Mouse (Mus musculus) CH12.LX (cell line): ENCODE results near the gene C1ql3. TPM values are rescaled to one million over a fixed set of nuclear protein-coding genes. Genes with fewer than 3 reads are reported as not detected.

ENCODE experiments used
- DNase-seq: peaks from one replicate; pipeline ENCODE4 v3.0.0-alpha.2; 2013; ENCODE audit errors: extremely low read depth
- H3K27ac ChIP-seq: 2 replicates; pipeline ENCODE4 v1.5.1; 2012; ENCODE audit warnings: low read depth, mild to moderate bottlenecking, control low read depth, moderate library complexity; ENCODE audit not compliant: insufficient read depth
- H3K27me3 ChIP-seq: replicated peaks from 2 replicates; pipeline ENCODE3; 2012; ENCODE audit warnings: inconsistent platforms
- H3K36me3 ChIP-seq, 2 experiments: replicated peaks in 1 of 2; 2 replicates each; pipeline versions ENCODE3 to v1.6.1; 2012; ENCODE audit warnings: inconsistent platforms in 1 of 2, low read length in 1 of 2, mild to moderate bottlenecking in 1 of 2, mixed read lengths in 1 of 2, moderate library complexity in 1 of 2; ENCODE audit not compliant: control insufficient read depth in 1 of 2, insufficient read depth in 1 of 2
- H3K4me1 ChIP-seq, 2 experiments: 2 replicates each; pipeline ENCODE4 v1.6.1; 2012; ENCODE audit warnings: inconsistent platforms in 1 of 2, moderate library complexity in 1 of 2; ENCODE audit not compliant: insufficient read depth in 2 of 2, control insufficient read depth in 1 of 2
- H3K4me2 ChIP-seq: 2 replicates; pipeline ENCODE4 v1.6.1; 2012; ENCODE audit warnings: low read depth, mild to moderate bottlenecking, control low read depth; ENCODE audit not compliant: poor library complexity, insufficient read depth, severe bottlenecking
- H3K4me3 ChIP-seq, 3 experiments: fragments of 150-350 bp in 1 of 3; sonication (generic) in 1 of 3; replicated peaks in 1 of 3; 2 replicates each; pipeline versions ENCODE3 to v1.5.1; 2011 to 2012; ENCODE audit warnings: low read depth in 2 of 3, low read length in 2 of 3, mild to moderate bottlenecking in 2 of 3, moderate library complexity in 2 of 3, control low read depth in 1 of 3, improper control_type of control experiment in 1 of 3, inconsistent platforms in 1 of 3, mixed read lengths in 1 of 3; ENCODE audit not compliant: poor library complexity in 1 of 3
- H3K79me2 ChIP-seq: replicated peaks from 2 replicates; pipeline ENCODE4 v1.6.1; 2012; ENCODE audit warnings: mild to moderate bottlenecking, moderate library complexity; ENCODE audit not compliant: control insufficient read depth, poor library complexity, insufficient read depth, severe bottlenecking; ENCODE audit errors: extremely low read depth
- H3K9ac ChIP-seq: 2 replicates; pipeline ENCODE4 v1.6.1; 2012; ENCODE audit warnings: low read depth, mild to moderate bottlenecking, control low read depth, moderate library complexity; ENCODE audit not compliant: insufficient read depth
- H3K9me3 ChIP-seq: replicated peaks from 2 replicates; pipeline ENCODE3; 2012; ENCODE audit warnings: low read length, inconsistent platforms, mixed read lengths
- BHLHE40 ChIP-seq: IDR thresholded peaks from 2 replicates; pipeline ENCODE4 v1.6.1; 2011; ENCODE audit warnings: mild to moderate bottlenecking, low read depth, low read length, improper control_type of control experiment
- CHD1 ChIP-seq: IDR thresholded peaks from 2 replicates; pipeline ENCODE4 v1.6.1; 2012; ENCODE audit warnings: low read depth, low read length, improper control_type of control experiment, inconsistent platforms
- E2F4 ChIP-seq: IDR thresholded peaks from 2 replicates; pipeline ENCODE4 v1.6.1; 2011; ENCODE audit warnings: low read depth, low read length, improper control_type of control experiment; ENCODE audit not compliant: insufficient replicate concordance
- ELF1 ChIP-seq: IDR thresholded peaks from 2 replicates; pipeline ENCODE4 v1.6.1; 2014; ENCODE audit warnings: low read depth, mild to moderate bottlenecking, inconsistent platforms, low read length, improper control_type of control experiment
- GABPA ChIP-seq: IDR thresholded peaks from 2 replicates; pipeline ENCODE4 v1.6.1; 2012; ENCODE audit warnings: low read depth, low read length, improper control_type of control experiment, inconsistent platforms; ENCODE audit not compliant: insufficient replicate concordance
- HCFC1 ChIP-seq: IDR thresholded peaks from 2 replicates; pipeline ENCODE4 v1.6.1; 2012; ENCODE audit warnings: low read depth, mild to moderate bottlenecking, inconsistent platforms, low read length, improper control_type of control experiment
- IRF4 ChIP-seq: IDR thresholded peaks from 2 replicates; pipeline ENCODE4 v1.6.1; 2014; ENCODE audit warnings: low read depth, mild to moderate bottlenecking, inconsistent platforms, low read length, improper control_type of control experiment
- JUN ChIP-seq: IDR thresholded peaks from 2 replicates; pipeline ENCODE4 v1.6.1; 2011; ENCODE audit warnings: low read depth, mild to moderate bottlenecking, low read length, improper control_type of control experiment, moderate library complexity; ENCODE audit not compliant: insufficient read depth
- JUND ChIP-seq: conservative IDR thresholded peaks from 2 replicates; pipeline ENCODE4 v1.6.1; 2011; ENCODE audit warnings: low read depth, low read length, improper control_type of control experiment
- MAFK ChIP-seq: IDR thresholded peaks from 2 replicates; pipeline ENCODE4 v1.6.1; 2011; ENCODE audit warnings: low read length, improper control_type of control experiment; ENCODE audit not compliant: insufficient replicate concordance
- MAZ ChIP-seq: IDR thresholded peaks from 2 replicates; pipeline ENCODE4 v1.6.1; 2012; ENCODE audit warnings: low read depth, mild to moderate bottlenecking, inconsistent platforms, low read length, improper control_type of control experiment, moderate library complexity
- MEF2A ChIP-seq: IDR thresholded peaks from 2 replicates; pipeline ENCODE4 v1.6.1; 2014; ENCODE audit warnings: low read depth, mild to moderate bottlenecking, inconsistent platforms, low read length, improper control_type of control experiment, borderline replicate concordance
- MXI1 ChIP-seq: IDR thresholded peaks from 2 replicates; pipeline ENCODE4 v1.6.1; 2011; ENCODE audit warnings: mild to moderate bottlenecking, low read depth, low read length, improper control_type of control experiment
- MYC ChIP-seq: IDR thresholded peaks from 2 replicates; pipeline ENCODE4 v1.6.1; 2011; ENCODE audit warnings: low read depth, mild to moderate bottlenecking, improper control_type of control experiment, low read length
- NELFE ChIP-seq: IDR thresholded peaks from 2 replicates; pipeline ENCODE4 v1.6.1; 2011; ENCODE audit warnings: low read depth, low read length, improper control_type of control experiment
- NRF1 ChIP-seq: IDR thresholded peaks from 2 replicates; pipeline ENCODE4 v1.6.1; 2014; ENCODE audit warnings: low read depth, mild to moderate bottlenecking, inconsistent platforms, low read length, improper control_type of control experiment, moderate library complexity
- POLR2A ChIP-seq: IDR thresholded peaks from 2 replicates; pipeline ENCODE4 v1.6.1; 2011; ENCODE audit warnings: low read depth, mild to moderate bottlenecking, improper control_type of control experiment, low read length
- POLR2AphosphoS2 ChIP-seq: IDR thresholded peaks from 2 replicates; pipeline ENCODE4 v1.6.1; 2011; ENCODE audit warnings: low read depth, low read length, improper control_type of control experiment
- RCOR1 ChIP-seq: conservative IDR thresholded peaks from 2 replicates; pipeline ENCODE4 v1.6.1; 2012; ENCODE audit warnings: low read depth, mild to moderate bottlenecking, inconsistent platforms, low read length, improper control_type of control experiment
- SMC3 ChIP-seq: IDR thresholded peaks from 2 replicates; pipeline ENCODE4 v1.6.1; 2011; ENCODE audit warnings: low read depth, low read length, improper control_type of control experiment
- TBP ChIP-seq: conservative IDR thresholded peaks from 2 replicates; pipeline ENCODE4 v1.6.1; 2011; ENCODE audit warnings: low read depth, low read length, improper control_type of control experiment
- TCF12 ChIP-seq: IDR thresholded peaks from 2 replicates; pipeline ENCODE4 v1.6.1; 2014; ENCODE audit warnings: low read depth, mild to moderate bottlenecking, inconsistent platforms, low read length, improper control_type of control experiment
- UBTF ChIP-seq: IDR thresholded peaks from 2 replicates; pipeline ENCODE4 v1.6.1; 2012; ENCODE audit warnings: low read depth, mild to moderate bottlenecking, inconsistent platforms, low read length, improper control_type of control experiment, moderate library complexity
- USF2 ChIP-seq: conservative IDR thresholded peaks from 2 replicates; pipeline ENCODE4 v1.6.1; 2011; ENCODE audit warnings: low read depth, low read length, improper control_type of control experiment
- ZC3H11A ChIP-seq: IDR thresholded peaks from 2 replicates; pipeline ENCODE4 v1.6.1; 2012; ENCODE audit warnings: low read depth, mild to moderate bottlenecking, inconsistent platforms, low read length, improper control_type of control experiment
- ZKSCAN1 ChIP-seq: IDR thresholded peaks from 2 replicates; pipeline ENCODE4 v1.6.1; 2012; ENCODE audit warnings: low read depth, inconsistent platforms, low read length, improper control_type of control experiment, borderline replicate concordance
- ZNF384 ChIP-seq: IDR thresholded peaks from 2 replicates; pipeline ENCODE4 v1.6.1; 2012; ENCODE audit warnings: low read depth, low read length, improper control_type of control experiment, inconsistent platforms
- dilution Hi-C: fragments of 300-500 bp; cut with MboI; formaldehyde crosslinking; loops from 2 replicates; pipeline ENCODE4 v1.14.3; 2020; ENCODE audit warnings: low sequenced_read_pairs; ENCODE audit not compliant: extremely low pct_unique_long_range_greater_than_20kb, extremely low pct_ligation_motif_present
- in situ Hi-C: fragments of 300-500 bp; cut with MboI; formaldehyde crosslinking; loops from 3 replicates; pipeline ENCODE4 v1.14.3; 2019; ENCODE audit warnings: low sequenced_read_pairs, low pct_ligation_motif_present, low pct_unique_long_range_greater_than_20kb, mixed read lengths
- polyA plus RNA-seq: library from polyadenylated mRNA; unstranded; fragments of >175 nt; gene quantifications from 2 replicates; pipeline ENCODE4 v1.2.1, GENCODE M21; 2012; ENCODE audit warnings: low read depth; ENCODE audit not compliant: insufficient read length
- total RNA-seq, 2 experiments: library from RNA; depleted of rRNA; stranded (reverse); fragments of 300-350 nt in 1 of 2; fragments of >200 nt in 1 of 2; gene quantifications; 2 replicates each; pipeline ENCODE4 v1.2.3; 2012 to 2014

Gene C1ql3
- total and polyA plus RNA-seq, 3 experiments: 0.08 TPM; not detected in 2

- no peak overlapping the region for H3K27ac ChIP-seq
- H3K4me3 ChIP-seq: no peak overlapping the region
- H3K4me2 ChIP-seq: no peak overlapping the region
- dilution Hi-C loops: no loop called here
- H3K79me2 ChIP-seq: no peaks in the 10 kb centered on the region
- peaks cover 0 to 3% of the 10 kb centered on the region in 2 experiments; a peak in 1 of 4 replicates for H3K4me1 ChIP-seq
- no peak for DNase-seq
- in situ Hi-C loops: no loop called here
- H3K27me3 ChIP-seq: no peaks in the 10 kb centered on the region
- H3K9ac ChIP-seq: no peak overlapping the region
- no peak for TF ChIP-seq UBTF
- TF ChIP-seq TBP: no peak
- TF ChIP-seq POLR2A: no peak
- TF ChIP-seq ZKSCAN1: no peak
- no peak for TF ChIP-seq E2F4
- no peak for TF ChIP-seq CHD1
- no peak for TF ChIP-seq ELF1
- TF ChIP-seq MXI1: no peak
- no peak for TF ChIP-seq MAFK
- no peak for TF ChIP-seq POLR2AphosphoS2
- no peak for TF ChIP-seq JUND
- no peak for TF ChIP-seq MEF2A
- no peak for TF ChIP-seq USF2
- TF ChIP-seq NELFE: no peak
- TF ChIP-seq GABPA: no peak
- TF ChIP-seq NRF1: no peak
- no peak for TF ChIP-seq JUN
- no peaks in the 10 kb centered on the region for H3K9me3 ChIP-seq
- peaks cover 0 to 54% of the 10 kb centered on the region in 2 experiments for H3K36me3 ChIP-seq
Measured at GRCm38 (mm10) chr2:13000026-13000425, 11.6 kb downstream of the C1ql3 start.

GRCm38 (mm10) chr2:12984901-12985732, 26.5 kb downstream of the C1ql3 start:
- no peak for TF ChIP-seq NRF1
- TF ChIP-seq MYC: no peak
- TF ChIP-seq SMC3: no peak
- TF ChIP-seq ZNF384: no peak
- TF ChIP-seq JUN: no peak
- no peak for TF ChIP-seq HCFC1
- no peak for TF ChIP-seq RCOR1
- TF ChIP-seq POLR2AphosphoS2: no peak
- TF ChIP-seq ZC3H11A: no peak
- no peak for TF ChIP-seq TCF12
- TF ChIP-seq BHLHE40: no peak
- no peak for TF ChIP-seq IRF4
- TF ChIP-seq MXI1: no peak
- TF ChIP-seq UBTF: no peak
- no peak for TF ChIP-seq TBP
- TF ChIP-seq MAZ: no peak
- no peak for TF ChIP-seq MEF2A
- TF ChIP-seq MAFK: no peak
- no peak overlapping the region for H3K4me3 ChIP-seq
- no peaks in the 10 kb centered on the region for H3K79me2 ChIP-seq
- no peaks in the 10 kb centered on the region for H3K9me3 ChIP-seq
- no peak overlapping the region for H3K9ac ChIP-seq
- no peak overlapping the region for H3K4me2 ChIP-seq
- no peak for DNase-seq
- dilution Hi-C loops (no loop called here), in situ Hi-C loops (no loop called here)
- peaks cover 5 to 62% of the 10 kb centered on the region in 2 experiments for H3K36me3 ChIP-seq
- H3K4me1 ChIP-seq: no peaks in the 10 kb centered on the region
- no peak overlapping the region for H3K27ac ChIP-seq
- H3K27me3 ChIP-seq: no peaks in the 10 kb centered on the region
